Mouse (Mus musculus) C2C12 (cell line): ENCODE measurements around the gene Setd1b.

Experiments
- CTCF ChIP-seq: IDR thresholded peaks from one replicate; pipeline ENCODE4 v1.5.1; 2011; ENCODE audit not compliant: control insufficient read depth, insufficient read depth, insufficient read length
- MYOD1 ChIP-seq: IDR thresholded peaks from one replicate; pipeline ENCODE4 v1.6.1; 2011; ENCODE audit warnings: low read depth; ENCODE audit not compliant: control insufficient read depth, insufficient read length
- USF1 ChIP-seq: IDR thresholded peaks from one replicate; pipeline ENCODE4 v1.6.1; 2011; ENCODE audit warnings: low read depth, mild to moderate bottlenecking, control low read depth, moderate library complexity

- TF ChIP-seq MYOD1 = no peak
- no peak for TF ChIP-seq CTCF
- TF ChIP-seq USF1 = no peak
Observed at GRCm38 (mm10) chr5:123194856-123195255, 52.9 kb downstream of the Setd1b start.
